Mouse (Mus musculus): ENCODE measurements around the gene Smlr1.

- TF ChIP-seq EP300 (IDR thresholded peaks at IDR 0.05) (no peak), CTCF (IDR thresholded peaks at IDR 0.05) (no peak)
Observed at GRCm38 (mm10) chr10:25503250-25503649, 32.8 kb downstream of the Smlr1 start.
